Mouse (Mus musculus) ES-Bruce4 (cell line): ENCODE data around the gene Ywhab. TPM values are rescaled to one million over a fixed set of nuclear protein-coding genes. Genes with fewer than 3 reads are reported as not detected.
A peak's percentile ranks its signal among the peaks of the same experiment; 100 is the strongest.

Experiments
- H3K27ac ChIP-seq: 2 replicates; pipeline ENCODE4 v1.5.1; 2012; ENCODE audit warnings: low read length, inconsistent platforms; ENCODE audit not compliant: insufficient read depth
- H3K27me3 ChIP-seq: 2 replicates; pipeline ENCODE4 v1.6.1; 2012; ENCODE audit warnings: mild to moderate bottlenecking, low read length, inconsistent platforms; ENCODE audit not compliant: control insufficient read depth, poor library complexity, insufficient read depth, severe bottlenecking
- H3K36me3 ChIP-seq: 2 replicates; pipeline ENCODE4 v1.6.1; 2012; ENCODE audit warnings: inconsistent platforms, mild to moderate bottlenecking, low read length, moderate library complexity; ENCODE audit not compliant: control insufficient read depth, poor library complexity, insufficient read depth, severe bottlenecking
- H3K4me1 ChIP-seq: one replicate; pipeline ENCODE4 v1.8.1; 2011; ENCODE audit warnings: low read length; ENCODE audit not compliant: control insufficient read depth, insufficient read depth
- H3K4me3 ChIP-seq: 2 replicates; pipeline ENCODE4 v1.5.1; 2011; ENCODE audit warnings: low read depth, mild to moderate bottlenecking, low read length
- H3K9ac ChIP-seq: 2 replicates; pipeline ENCODE4 v1.6.1; 2012; ENCODE audit warnings: low read depth, mild to moderate bottlenecking, inconsistent platforms; ENCODE audit not compliant: poor library complexity, severe bottlenecking
- H3K9me3 ChIP-seq: replicated peaks from 2 replicates; pipeline ENCODE4 v1.6.1; 2012; ENCODE audit warnings: mild to moderate bottlenecking, low read length, inconsistent platforms; ENCODE audit not compliant: control insufficient read depth, poor library complexity, insufficient read depth, severe bottlenecking
- CTCF ChIP-seq: IDR thresholded peaks from one replicate; pipeline ENCODE4 v1.8.1; 2011; ENCODE audit warnings: low read depth, low read length
- EP300 ChIP-seq: IDR thresholded peaks from 2 replicates; pipeline ENCODE4 v1.6.1; 2011; ENCODE audit warnings: low read depth, low read length; ENCODE audit not compliant: insufficient read depth
- POLR2A ChIP-seq: IDR thresholded peaks from one replicate; pipeline ENCODE4 v1.8.1; 2011; ENCODE audit warnings: low read length; ENCODE audit not compliant: insufficient read depth
- polyA plus RNA-seq: library from polyadenylated mRNA; stranded (reverse); fragments of >200 nt; gene quantifications from 2 replicates; pipeline ENCODE4 v1.2.4, GENCODE M21; 2011; ENCODE audit warnings: low read depth; ENCODE audit not compliant: missing spikeins, insufficient read depth, insufficient read length

The Ywhab gene
- 132 and 137 TPM in 2 replicates for polyA plus RNA-seq

- no peaks in the 10 kb centered on the region for H3K4me1 ChIP-seq
- 0 out of 2 replicates have a peak, but pooled peaks have one; percentile 18 for TF ChIP-seq EP300
- TF ChIP-seq CTCF, result no peak
- no peak for TF ChIP-seq POLR2A
- H3K9ac ChIP-seq, result peak within 1 kb of the TSS; percentile 89
- no peaks in the 10 kb centered on the region for H3K27me3 ChIP-seq
- H3K9me3 ChIP-seq, result no peaks in the 10 kb centered on the region
- H3K4me3 ChIP-seq, result peak within 1 kb of the TSS; percentile 92
- peak within 1 kb of the TSS; percentile 79 for H3K27ac ChIP-seq
- H3K36me3 ChIP-seq, result no peaks in the 10 kb centered on the region
Measured at GRCm38 (mm10) chr2:163994654-163994976, at the start of gene Ywhab. Ywhab (plus strand) TSS chr2:163994960.

GRCm38 (mm10) chr2:163946221-163946620, 48.5 kb upstream of the Ywhab start:
- H3K4me3 ChIP-seq, result no peak overlapping the region
- H3K4me1 ChIP-seq, result no peaks in the 10 kb centered on the region
- H3K27me3 ChIP-seq, result no peaks in the 10 kb centered on the region; the same call in 1 of the 2 replicates
- no peak overlapping the region for H3K9ac ChIP-seq
- H3K27ac ChIP-seq, result no peak overlapping the region
- H3K36me3 ChIP-seq, result no peaks in the 10 kb centered on the region
- TF ChIP-seq POLR2A (no peak), CTCF (no peak), EP300 (no peak)
- no peaks in the 10 kb centered on the region for H3K9me3 ChIP-seq

- no peaks in the 10 kb centered on the region for H3K9me3 ChIP-seq
- H3K4me3 ChIP-seq, result no peak overlapping the region
- no peaks in the 10 kb centered on the region; the same call in 1 of the 2 replicates for H3K27me3 ChIP-seq
- no peak overlapping the region for H3K27ac ChIP-seq
- no peaks in the 10 kb centered on the region for H3K36me3 ChIP-seq
- H3K4me1 ChIP-seq, result no peaks in the 10 kb centered on the region
- no peak overlapping the region for H3K9ac ChIP-seq
- TF ChIP-seq POLR2A, result no peak
- TF ChIP-seq EP300, result no peak
- TF ChIP-seq CTCF, result no peak
Measured at GRCm38 (mm10) chr2:163947976-163948375, 46.8 kb upstream of the Ywhab start.

GRCm38 (mm10) chr2:163951770-163952169, 43.0 kb upstream of the Ywhab start:
- TF ChIP-seq CTCF, result peak; percentile 76
- no peak for TF ChIP-seq POLR2A
- no peak for TF ChIP-seq EP300
- H3K36me3 ChIP-seq, result no peaks in the 10 kb centered on the region
- no peak overlapping the region for H3K9ac ChIP-seq
- H3K27me3 ChIP-seq, result no peaks in the 10 kb centered on the region
- H3K4me1 ChIP-seq, result no peaks in the 10 kb centered on the region
- H3K4me3 ChIP-seq, result no peak overlapping the region
- H3K27ac ChIP-seq, result no peak overlapping the region
- no peaks in the 10 kb centered on the region for H3K9me3 ChIP-seq

- Histone ChIP-seq H3K9me3 (no peaks in the 10 kb centered on the region; the same call in 1 of the 2 replicates), H3K27ac (no peak overlapping the region), H3K4me3 (no peak overlapping the region), H3K4me1 (no peaks in the 10 kb centered on the region), H3K36me3 (no peaks in the 10 kb centered on the region), H3K9ac (no peak overlapping the region), H3K27me3 (no peaks in the 10 kb centered on the region)
- TF ChIP-seq POLR2A, result no peak
- TF ChIP-seq EP300, result no peak
- no peak for TF ChIP-seq CTCF
Measured at GRCm38 (mm10) chr2:163953622-163954310, 41.0 kb upstream of the Ywhab start.

- Histone ChIP-seq H3K9me3 (no peaks in the 10 kb centered on the region; the same call in 1 of the 2 replicates), H3K27ac (no peak overlapping the region), H3K27me3 (no peaks in the 10 kb centered on the region), H3K4me1 (no peaks in the 10 kb centered on the region), H3K4me3 (no peak overlapping the region), H3K9ac (no peak overlapping the region), H3K36me3 (no peaks in the 10 kb centered on the region)
- TF ChIP-seq EP300, result no peak
- no peak for TF ChIP-seq CTCF
- TF ChIP-seq POLR2A, result no peak
Measured at GRCm38 (mm10) chr2:163964606-163965560, 29.9 kb upstream of the Ywhab start.
